Mouse (Mus musculus) erythroblast, embryonic 14.5 days (primary cell): ENCODE data around the gene Dyrk1a.

Source experiments
- GATA1 ChIP-seq: IDR thresholded peaks from 2 replicates; pipeline ENCODE4 v1.6.1; 2012; ENCODE audit warnings: low read length, inconsistent platforms, mixed read lengths
- TAL1 ChIP-seq: IDR thresholded peaks from 3 replicates; pipeline ENCODE4 v1.6.1; 2012; ENCODE audit warnings: low read length, inconsistent platforms, mixed read lengths

GRCm38 (mm10) chr16:94535716-94536115 lies 34.1 kb upstream of the Dyrk1a start:
- TF ChIP-seq TAL1 = no peak
- TF ChIP-seq GATA1 = no peak
